ENCODE assay signal across 26 mouse cellular contexts in genomic region chr3:133341106-133341505, GRCm38 (mm10).
"Had no signal": no experiment of that assay in that cellular context is flagged by ENCODE, and none has a peak within 500 bp of the region (broad histone marks: within the 10 kb centered on the region; RNA-seq: fewer than 3 reads in every experiment).

No protein-coding gene starts in this region.

- H3K4me3 ChIP-seq: layer of hippocampus, adult 2 months; limb, embryonic 10.5 days; limb, embryonic 13.5 days; lung, embryonic 15.5 days; megakaryocyte, embryonic 14.5 days; midbrain, embryonic 10.5 days; midbrain, embryonic 13.5 days; myocyte; neural tube, embryonic 13.5 days had no signal

- ATAC-seq: inflammation-experienced regulatory T-cells, adult 6 months; intestine, embryonic 16.5 days; liver, postnatal 0 days; midbrain, embryonic 13.5 days; midbrain, embryonic 16.5 days had no signal

- DNase-seq: kidney, adult 18-20 months; kidney, adult 9 months; kidney, postnatal 25 days; layer of hippocampus, adult 9-11 months; liver, postnatal 0 days; right cerebral cortex, adult 18-20 months; right cerebral cortex, postnatal 14 days; right cerebral cortex, postnatal 4 days; thymus, adult 2 months; thymus, postnatal 14 days had no signal

- H3K9me3 ChIP-seq: limb, embryonic 10.5 days; limb, embryonic 13.5 days; lung, embryonic 15.5 days; megakaryocyte, embryonic 14.5 days; midbrain, embryonic 10.5 days; midbrain, embryonic 13.5 days; neural tube, embryonic 13.5 days had no signal

- H3K9ac ChIP-seq: limb, embryonic 13.5 days; liver, embryonic 14.5 days; liver, postnatal 0 days; lung, embryonic 15.5 days; midbrain, embryonic 13.5 days; neural tube, embryonic 13.5 days had no signal

- H3K27me3 ChIP-seq: limb, embryonic 13.5 days; lung, embryonic 15.5 days; midbrain, embryonic 13.5 days; neural tube, embryonic 13.5 days had no signal

- H3K27ac ChIP-seq: kidney, postnatal 0 days; layer of hippocampus, adult 2 months; limb, embryonic 10.5 days; limb, embryonic 13.5 days; liver, embryonic 14.5 days; lung, embryonic 15.5 days; midbrain, embryonic 10.5 days; midbrain, embryonic 13.5 days; neural tube, embryonic 13.5 days; stomach, postnatal 0 days had no signal

- H3K4me1 ChIP-seq: limb, embryonic 10.5 days had no signal

- H3K4me2 ChIP-seq: limb, embryonic 13.5 days; liver, embryonic 11.5 days; lung, embryonic 15.5 days; midbrain, embryonic 13.5 days; neural tube, embryonic 13.5 days had no signal
